Mouse (Mus musculus) lung, adult 18-20 months (tissue): Measurements from ENCODE around the gene Pip5k1a.
"Not testable (repeated sequence)": the region's sequence is repeated elsewhere in the genome, so short reads cannot be mapped to it uniquely, and the experiment has no call there.

Source experiments
- DNase-seq, 2 experiments: peaks; one replicate each; pipeline ENCODE4 v3.0.0; 2022; ENCODE audit warnings: mixed read lengths in 2 of 2

The Pip5k1a gene

GRCm38 (mm10) chr3:95041625-95042024 lies 65.1 kb downstream of the Pip5k1a start:
- no peak for DNase-seq

- peak in 1 of 2 experiments; percentile 14 for DNase-seq
Measured at GRCm38 (mm10) chr3:95029953-95030352, 76.8 kb downstream of the Pip5k1a start.

- DNase-seq, result not testable (repeated sequence)
Measured at GRCm38 (mm10) chr3:95029291-95029827, 77.4 kb downstream of the Pip5k1a start.

DNA sequence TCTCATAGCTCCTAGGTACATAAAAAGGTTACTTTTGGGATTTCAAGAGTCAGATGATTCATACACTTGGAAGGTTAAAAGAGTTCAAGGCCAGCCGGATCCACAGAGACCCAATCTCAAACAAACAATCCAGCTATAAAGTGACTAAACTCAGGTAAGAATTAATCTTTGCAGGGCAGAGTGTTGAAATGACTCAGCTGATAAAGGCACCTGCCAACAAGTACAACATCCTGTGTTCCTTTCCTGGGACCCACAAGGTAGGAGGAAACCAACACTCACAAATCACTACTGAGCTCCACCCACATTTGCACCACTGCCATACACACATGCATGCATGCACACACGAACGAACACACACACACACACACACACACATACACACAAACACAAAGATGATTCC lies 78.1 kb downstream of the Pip5k1a start:
- peak in 1 of 2 experiments; percentile 12 for DNase-seq

DNA sequence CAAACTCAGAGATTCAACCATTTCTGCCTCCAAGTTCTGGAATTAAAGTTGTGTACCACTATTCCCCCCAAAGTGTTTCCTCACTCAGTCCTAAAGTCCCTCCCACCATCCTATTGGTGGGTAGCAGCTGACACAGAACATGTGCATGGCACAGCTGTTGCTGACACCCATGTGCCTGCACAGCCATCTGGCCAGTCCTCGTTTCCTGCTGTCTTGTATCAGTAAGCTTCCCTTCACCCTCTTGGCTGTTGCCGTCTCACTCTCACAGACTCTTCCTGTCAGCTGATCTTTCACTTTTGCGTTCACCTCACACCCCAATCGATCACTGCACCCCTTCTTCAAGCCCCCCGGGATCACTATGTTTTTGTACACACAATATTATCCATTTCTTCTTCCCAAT lies 79.0 kb downstream of the Pip5k1a start:
- DNase-seq, result peak in 1 of 2 experiments; percentile 23

GRCm38 (mm10) chr3:95027057-95027645 lies 79.6 kb downstream of the Pip5k1a start:
- DNase-seq, result no peak

DNA sequence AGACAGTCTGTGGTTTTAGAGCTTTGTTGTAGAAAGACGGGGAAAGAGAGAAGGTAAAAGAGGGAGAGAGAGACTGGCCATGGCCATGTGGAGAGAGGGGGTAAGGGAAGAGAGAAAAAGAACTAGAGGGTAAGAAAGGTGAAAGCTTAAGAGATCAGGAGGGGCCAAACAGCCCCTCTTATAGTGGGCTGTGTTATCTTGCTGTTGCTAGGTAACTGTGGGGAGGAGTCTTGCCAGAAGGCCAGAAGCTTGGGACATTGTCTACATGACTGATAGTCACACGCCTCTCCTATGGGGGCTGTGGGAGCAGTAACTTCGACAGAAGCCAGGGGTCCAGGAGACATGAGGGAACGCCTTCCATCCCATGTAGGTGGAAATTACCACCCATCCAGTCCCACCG lies 81.5 kb downstream of the Pip5k1a start:
- peak in 1 of 2 experiments; percentile 16 for DNase-seq

GRCm38 (mm10) chr3:95024551-95024950 lies 82.2 kb downstream of the Pip5k1a start:
- DNase-seq, result peak; percentile 70 to 87

DNA sequence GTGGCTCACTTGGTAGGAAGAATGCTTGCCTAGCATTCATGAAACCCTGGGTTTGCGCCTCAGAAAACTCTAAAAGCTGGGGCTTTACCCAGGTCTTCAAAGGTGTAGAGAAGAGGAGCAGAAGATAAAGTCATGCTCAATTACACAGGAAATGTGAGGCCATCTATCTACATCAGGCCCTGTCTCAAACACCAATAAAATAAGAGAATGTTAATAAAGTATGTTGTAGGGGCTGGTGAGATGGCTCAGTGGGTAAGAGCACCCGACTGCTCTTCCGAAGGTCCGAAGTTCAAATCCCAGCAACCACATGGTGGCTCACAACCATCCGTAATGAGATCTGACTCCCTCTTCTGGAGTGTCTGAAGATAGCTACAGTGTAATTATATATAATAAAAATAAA lies 85.8 kb downstream of the Pip5k1a start:
- DNase-seq, result not testable (repeated sequence)

GRCm38 (mm10) chr3:95018741-95019140 lies 88.0 kb downstream of the Pip5k1a start:
- peak in 1 of 2 experiments; percentile 14 for DNase-seq

- peak in 1 of 2 experiments; percentile 36 for DNase-seq
Measured at GRCm38 (mm10) chr3:95016532-95017056, 90.1 kb downstream of the Pip5k1a start.

DNA sequence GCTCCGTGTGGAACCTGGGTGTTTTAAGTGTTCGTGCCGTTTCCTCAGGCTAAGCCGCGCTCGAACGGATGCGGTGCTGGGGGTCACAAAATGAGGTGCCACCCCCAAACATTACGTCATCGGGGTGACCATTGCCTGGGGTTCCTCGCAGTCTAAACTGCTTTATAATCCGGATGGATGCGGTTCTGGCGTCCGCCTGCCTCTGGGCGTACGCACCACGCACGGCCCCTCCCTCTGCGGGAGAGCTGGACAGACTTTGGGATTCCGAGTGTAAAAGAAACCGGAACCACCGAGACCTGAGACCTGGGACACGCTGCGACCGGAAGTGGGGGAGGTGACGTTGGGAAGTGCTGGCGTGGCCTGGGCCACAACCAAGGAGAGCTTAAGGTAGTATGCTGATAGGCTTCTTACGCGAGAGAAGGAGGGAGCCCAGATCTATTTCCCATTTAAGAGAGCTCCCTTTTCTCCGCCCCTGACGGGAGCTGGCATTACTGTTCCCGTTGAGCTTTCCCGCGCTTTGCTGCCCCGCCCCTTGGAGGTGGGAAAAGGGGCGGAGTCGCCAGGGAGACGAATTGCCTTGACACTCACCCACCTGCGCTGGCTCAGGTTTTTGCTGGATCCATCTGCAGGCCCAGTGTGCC lies 90.7 kb downstream of the Pip5k1a start:
- DNase-seq, result peak; percentile 97 to 98

- DNase-seq, result peak; percentile 100
Measured at GRCm38 (mm10) chr3:95015337-95015872, 91.3 kb downstream of the Pip5k1a start, which contains the start of gene Zfp687. Zfp687 (minus strand) TSS chr3:95015448.

GRCm38 (mm10) chr3:95014428-95015151 lies 92.1 kb downstream of the Pip5k1a start:
- DNase-seq, result peak; percentile 68 to 71

DNA sequence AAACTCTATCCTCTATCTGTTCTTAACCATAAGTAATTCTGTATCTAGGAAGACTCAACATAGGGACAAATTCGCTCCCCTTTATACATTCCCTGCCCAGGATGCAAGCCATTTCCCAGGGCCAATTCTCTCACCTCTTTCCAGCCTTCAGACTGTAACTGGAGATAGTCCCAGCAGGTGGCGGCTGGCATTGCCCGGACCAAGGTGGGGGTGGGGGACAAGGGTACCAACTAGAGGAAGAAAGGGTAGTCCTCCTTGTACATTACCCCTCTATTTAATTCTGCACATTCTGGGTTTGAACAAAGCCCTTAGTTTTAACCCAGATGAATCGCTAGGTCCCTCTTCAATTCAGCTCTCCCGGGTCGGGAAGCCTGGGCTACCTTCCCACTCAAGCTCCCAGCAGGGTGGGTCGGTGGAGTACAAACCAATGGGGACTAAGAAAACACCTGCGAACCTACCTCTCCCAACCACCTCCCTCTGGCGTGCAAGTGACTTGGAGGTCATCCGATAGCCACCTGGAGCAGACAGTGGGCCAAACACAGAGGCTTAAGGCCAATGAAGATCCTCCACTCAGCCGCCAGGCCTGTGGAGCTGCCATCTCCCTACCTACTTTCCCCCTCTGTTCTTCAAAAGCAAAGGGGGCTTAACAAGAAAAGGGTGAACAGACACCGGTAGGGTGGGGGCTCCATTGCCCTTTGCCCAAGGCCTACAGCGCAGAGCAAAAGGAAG lies 92.9 kb downstream of the Pip5k1a start:
- DNase-seq, result peak in 1 of 2 experiments; percentile 12

DNA sequence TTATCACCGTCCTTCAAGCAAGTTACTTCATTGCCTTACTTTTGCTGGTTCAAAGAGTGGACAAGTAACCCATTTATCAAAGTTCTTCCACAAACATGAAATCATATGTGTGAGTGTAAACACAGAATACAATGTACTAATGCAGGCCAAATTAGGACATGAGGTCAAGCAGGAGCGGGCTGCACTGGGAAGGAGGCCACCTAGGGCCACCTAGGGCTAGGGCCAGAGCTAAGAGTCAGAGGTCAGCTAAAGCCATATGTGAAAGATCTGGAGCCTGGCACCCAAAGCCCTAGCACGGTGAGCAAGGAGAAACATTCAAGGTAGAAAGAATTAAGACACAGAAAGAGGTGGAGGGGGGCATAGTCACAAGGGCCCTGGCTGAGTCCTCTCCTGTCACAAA lies 93.7 kb downstream of the Pip5k1a start:
- no peak for DNase-seq

GRCm38 (mm10) chr3:95010396-95010795 lies 96.3 kb downstream of the Pip5k1a start:
- DNase-seq, result no peak
